Mouse (Mus musculus) kidney, embryonic 16.5 days (tissue): ENCODE results near the gene Csf1. TPM values are rescaled to one million over a fixed set of nuclear protein-coding genes. Genes with fewer than 3 reads are reported as not detected.
"Not testable (repeated sequence)": the region's sequence is repeated elsewhere in the genome, so short reads cannot be mapped to it uniquely, and the experiment has no call there.

Experiments used
- ATAC-seq: fragments of 200-750 bp; cut with Nextera tagmentation; 2 replicates; pipeline ENCODE4 v1.8.0; 2017; ENCODE audit warnings: moderate TSS enrichment; ENCODE audit not compliant: low FRiP score, low TSS enrichment
- H3K27ac ChIP-seq: fragments of 300-500 bp; sonication (generic); 2 replicates; pipeline ENCODE4 v1.5.1; 2014; ENCODE audit warnings: low read length
- H3K27me3 ChIP-seq: fragments of 300-500 bp; sonication (generic); 2 replicates; pipeline ENCODE4 v1.6.1; 2014; ENCODE audit warnings: low read length, control low read depth, mixed read lengths; ENCODE audit not compliant: insufficient read depth
- H3K36me3 ChIP-seq: fragments of 300-500 bp; sonication (generic); 2 replicates; pipeline ENCODE4 v1.6.1; 2014; ENCODE audit warnings: low read length, control low read depth, mixed read lengths; ENCODE audit not compliant: insufficient read depth
- H3K4me1 ChIP-seq: fragments of 300-500 bp; sonication (generic); 2 replicates; pipeline ENCODE4 v1.6.1; 2014; ENCODE audit warnings: low read length, control low read depth, mixed read lengths; ENCODE audit not compliant: insufficient read depth
- H3K4me2 ChIP-seq: fragments of 300-500 bp; sonication (generic); replicated peaks from 2 replicates; pipeline ENCODE4 v1.6.1; 2014; ENCODE audit warnings: low read depth, low read length
- H3K4me3 ChIP-seq: fragments of 300-500 bp; sonication (generic); 2 replicates; pipeline ENCODE4 v1.5.1; 2014; ENCODE audit warnings: mild to moderate bottlenecking, low read length
- H3K9ac ChIP-seq: fragments of 300-500 bp; sonication (generic); replicated peaks from 2 replicates; pipeline ENCODE4 v1.6.1; 2014; ENCODE audit warnings: low read length
- H3K9me3 ChIP-seq: fragments of 300-500 bp; sonication (generic); 2 replicates; pipeline ENCODE4 v1.6.1; 2016; ENCODE audit warnings: low read length, control low read depth
- WGBS: fragments of 180-500 bp; shearing (Covaris S2); extraction: QIAGEN DNeasy Blood & Tissue Kit; methylation state at CpG from one replicate; pipeline ENCODE4 v1.1.7; 2014; 5-methylcytosine and 5-hydroxymethylcytosine counted together
- polyA plus RNA-seq: library from polyadenylated mRNA; unstranded; fragments of >200 nt; fragmentation: Nextera tagmentation; extraction: Ambion mirVana; gene quantifications from 2 replicates; pipeline ENCODE4 v1.2.1, GENCODE M21; 2015

Gene Csf1
- polyA plus RNA-seq, 1 experiment from 2014 or later = 9.0 TPM

DNA sequence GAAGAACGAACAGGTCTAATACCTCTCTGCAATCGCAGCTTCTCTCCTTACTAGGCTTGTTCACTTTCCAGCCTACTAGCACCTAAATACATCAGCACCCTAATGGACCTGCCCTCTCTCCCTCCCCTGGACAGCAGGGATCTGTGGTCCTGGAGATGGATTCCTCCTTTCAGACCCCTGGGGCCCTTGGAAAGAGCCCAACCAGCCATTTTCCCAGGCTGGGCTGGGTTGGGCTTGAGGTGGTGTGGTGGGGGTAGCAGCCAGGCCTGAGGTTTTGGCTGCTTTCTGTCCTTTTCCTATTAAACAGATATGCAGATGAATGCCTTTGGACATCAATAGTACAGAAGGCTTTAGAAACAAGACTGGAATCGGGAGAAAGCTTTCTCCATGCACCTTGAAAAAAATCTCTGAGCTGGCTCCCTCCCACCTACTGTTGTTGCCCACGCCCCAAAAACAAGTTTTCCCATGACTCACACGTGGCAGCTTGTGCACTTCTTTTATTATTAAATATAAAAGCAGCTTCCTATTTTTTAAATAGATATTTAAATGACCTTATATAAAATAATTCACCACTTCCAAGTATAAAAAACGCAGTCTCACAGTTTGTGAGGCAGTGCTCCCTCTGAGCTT lies 19.6 kb downstream of the Csf1 start:
- Histone ChIP-seq H3K27ac (peak overlapping the region; percentile 87), H3K27me3 (no peaks in the 10 kb centered on the region), H3K4me1 (peaks cover 44% of the 10 kb centered on the region), H3K9ac (peak overlapping the region; percentile 31; the same call in 1 of the 2 replicates), H3K36me3 (peaks cover 2% of the 10 kb centered on the region; the same call in 1 of the 2 replicates), H3K9me3 (no peaks in the 10 kb centered on the region), H3K4me2 (no peak overlapping the region), H3K4me3 (no peak overlapping the region)
- ATAC-seq = peak; percentile 97
- 7% methylated on average over 6 of the region's 6 CpGs for WGBS

DNA sequence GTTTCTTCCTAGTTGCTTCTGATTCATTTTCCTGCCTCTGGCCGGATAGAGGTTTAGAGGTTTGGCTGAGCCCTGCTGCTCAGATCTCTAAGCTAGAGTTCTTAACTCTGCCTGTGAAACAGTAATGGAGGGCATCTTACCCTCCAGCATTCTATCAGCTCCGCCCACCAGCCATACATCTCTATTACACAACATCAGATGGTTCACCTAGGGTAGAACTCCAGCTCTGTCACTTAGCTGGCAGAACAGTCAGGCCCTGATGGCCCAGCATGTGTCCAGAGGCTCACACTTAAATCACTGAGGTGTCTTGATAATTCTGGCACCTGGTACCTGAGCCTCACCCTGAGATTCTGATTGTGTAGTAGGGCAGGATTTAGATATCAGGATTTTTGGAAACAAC lies 20.3 kb downstream of the Csf1 start:
- Histone ChIP-seq H3K9ac (no peak overlapping the region; the same call in 1 of the 2 replicates), H3K36me3 (no peaks in the 10 kb centered on the region), H3K4me1 (peaks cover 44% of the 10 kb centered on the region), H3K9me3 (no peaks in the 10 kb centered on the region), H3K4me3 (no peak overlapping the region), H3K4me2 (no peak overlapping the region), H3K27me3 (no peaks in the 10 kb centered on the region), H3K27ac (peak overlapping the region; percentile 87)
- 69% methylated on average over 2 of the region's 2 CpGs for WGBS
- no peak for ATAC-seq

DNA sequence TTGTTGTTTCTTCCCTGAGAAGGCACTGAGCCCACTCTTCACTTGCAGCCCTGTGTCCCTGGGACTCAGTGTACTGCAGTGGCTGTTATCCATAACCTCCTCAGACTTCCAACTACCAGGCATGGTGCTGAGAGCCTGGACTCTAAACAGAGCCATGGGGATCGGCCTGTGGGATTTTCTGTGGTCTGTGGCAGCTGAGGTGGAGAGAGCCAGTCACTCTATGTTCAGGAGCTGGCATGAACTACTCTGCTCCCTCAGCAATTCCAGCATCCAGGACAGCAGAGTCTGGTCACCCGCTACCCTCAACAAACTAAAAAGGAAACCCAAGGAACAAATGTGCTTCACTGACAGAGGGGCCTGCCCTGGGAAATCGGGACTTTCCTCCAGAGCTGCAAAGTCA lies 20.8 kb downstream of the Csf1 start:
- WGBS = 68% methylated on average over 3 of the region's 3 CpGs
- Histone ChIP-seq H3K27me3 (no peaks in the 10 kb centered on the region), H3K4me3 (no peak overlapping the region), H3K36me3 (no peaks in the 10 kb centered on the region), H3K9me3 (no peaks in the 10 kb centered on the region), H3K4me1 (peaks cover 44% of the 10 kb centered on the region), H3K4me2 (no peak overlapping the region), H3K9ac (no peak overlapping the region; the same call in 1 of the 2 replicates), H3K27ac (peak overlapping the region; percentile 87)
- no peak for ATAC-seq

DNA sequence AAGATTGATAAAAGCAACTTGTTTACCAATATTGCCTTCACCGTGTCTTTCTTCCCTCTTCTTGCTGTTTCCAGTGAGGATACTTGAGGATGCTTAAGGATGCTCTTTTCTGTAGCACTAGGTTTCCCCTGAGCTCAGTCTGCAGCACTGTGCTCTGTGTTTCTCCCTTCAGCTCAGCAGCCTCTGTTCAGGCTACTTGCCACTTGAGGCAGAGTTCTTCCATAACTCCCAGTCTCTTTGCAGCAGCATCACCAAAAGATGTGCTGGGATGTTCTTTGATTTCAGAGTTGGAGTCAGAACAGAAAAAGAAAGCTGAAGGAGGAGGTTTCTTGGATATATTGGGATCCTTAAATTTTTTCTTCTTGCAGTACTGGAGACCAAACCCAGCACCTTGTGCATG lies 21.6 kb downstream of the Csf1 start:
- Histone ChIP-seq H3K9ac (no peak overlapping the region), H3K27ac (no peak overlapping the region), H3K4me1 (peaks cover 40% of the 10 kb centered on the region), H3K9me3 (no peaks in the 10 kb centered on the region), H3K4me2 (no peak overlapping the region), H3K4me3 (no peak overlapping the region), H3K27me3 (no peaks in the 10 kb centered on the region), H3K36me3 (no peaks in the 10 kb centered on the region)
- ATAC-seq = no peak
- WGBS = 85% methylated on average over 1 of the region's 1 CpGs

DNA sequence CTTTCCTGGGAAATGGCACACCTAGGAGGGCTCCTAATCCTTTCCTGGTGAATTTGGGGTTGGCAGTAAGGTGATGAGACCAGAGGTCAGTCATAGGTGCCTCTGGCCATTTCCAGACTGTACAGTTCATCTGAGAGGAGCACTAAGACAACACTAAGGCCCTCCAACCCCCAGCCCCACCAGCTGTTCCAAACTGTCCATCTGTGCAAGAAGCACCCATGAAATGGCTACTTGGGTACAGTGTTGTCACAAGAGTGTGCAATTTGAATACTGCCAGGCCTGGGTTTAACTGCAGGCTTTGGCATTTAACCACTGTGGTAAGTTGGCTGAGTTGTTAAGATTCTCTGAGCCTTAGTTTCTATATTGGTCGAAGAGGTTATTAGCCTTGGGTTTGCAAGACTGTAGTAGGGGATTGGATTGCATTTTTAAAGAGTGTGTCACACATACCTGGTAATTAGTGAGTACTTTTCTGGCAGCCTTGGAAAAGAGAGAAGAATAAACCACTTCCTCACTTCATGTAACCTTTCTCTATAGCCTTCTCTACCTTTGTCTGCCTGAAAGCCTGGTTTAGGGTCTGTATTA lies 22.6 kb downstream of the Csf1 start:
- Histone ChIP-seq H3K9me3 (no peaks in the 10 kb centered on the region), H3K4me2 (no peak overlapping the region), H3K9ac (no peak overlapping the region), H3K27me3 (no peaks in the 10 kb centered on the region), H3K4me3 (no peak overlapping the region), H3K36me3 (no peaks in the 10 kb centered on the region), H3K4me1 (peaks cover 31% of the 10 kb centered on the region), H3K27ac (no peak overlapping the region)
- no peak for ATAC-seq
- 82% methylated on average over 1 of the region's 1 CpGs for WGBS

DNA sequence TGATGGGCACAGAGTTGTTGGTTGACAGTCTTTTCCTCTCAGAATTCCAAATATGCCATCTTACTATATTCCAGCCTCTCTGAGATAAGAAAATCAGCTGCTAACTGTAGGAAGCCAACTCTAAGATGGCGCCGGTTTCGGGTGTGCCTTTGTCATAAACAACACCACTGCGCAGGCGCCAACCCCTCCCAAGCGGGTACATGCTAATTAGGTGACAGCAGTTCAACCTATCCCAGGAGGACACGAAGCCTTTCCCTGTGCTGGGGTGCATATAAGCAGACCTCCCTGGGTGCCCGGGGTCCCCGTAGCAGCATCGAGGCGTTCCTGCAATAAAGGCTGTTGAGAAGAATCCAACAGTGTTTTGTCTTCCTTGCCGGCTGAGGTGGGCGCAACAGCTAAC lies 24.6 kb downstream of the Csf1 start:
- not testable (repeated sequence) for H3K36me3 ChIP-seq, H3K27me3 ChIP-seq, H3K9ac ChIP-seq, H3K27ac ChIP-seq, H3K9me3 ChIP-seq, H3K4me3 ChIP-seq, H3K4me2 ChIP-seq, ATAC-seq
- H3K4me1 ChIP-seq = peaks cover 12% of the 10 kb centered on the region
- 97% methylated on average over 13 of the region's 13 CpGs for WGBS

DNA sequence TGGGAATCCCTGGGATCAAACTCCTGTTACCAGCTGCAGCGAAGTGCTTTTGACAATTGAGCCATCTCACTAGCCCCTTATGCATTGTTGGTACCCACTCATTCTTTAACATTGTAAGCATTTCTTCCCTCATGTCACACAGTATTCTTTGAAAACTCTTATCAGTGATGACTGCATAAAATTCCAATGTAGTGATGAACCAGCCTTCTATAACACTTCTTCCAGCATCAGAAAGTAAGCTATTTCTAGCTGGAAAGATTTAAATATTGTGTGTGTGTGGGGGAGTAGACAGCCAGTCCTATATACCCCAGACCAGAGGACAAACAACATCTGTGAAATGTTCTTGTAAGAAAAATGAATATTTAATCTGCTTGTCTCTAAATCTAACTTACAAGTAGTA lies 26.9 kb downstream of the Csf1 start:
- H3K4me1 ChIP-seq = no peaks in the 10 kb centered on the region
- no peaks in the 10 kb centered on the region for H3K9me3 ChIP-seq
- no peaks in the 10 kb centered on the region for H3K27me3 ChIP-seq
- no peak overlapping the region for H3K27ac ChIP-seq
- ATAC-seq = peak; percentile 49; the same call in 1 of the 2 replicates
- H3K4me3 ChIP-seq = no peak overlapping the region
- 87% methylated on average over 1 of the region's 1 CpGs for WGBS
- H3K9ac ChIP-seq = no peak overlapping the region
- H3K4me2 ChIP-seq = no peak overlapping the region
- no peaks in the 10 kb centered on the region for H3K36me3 ChIP-seq

DNA sequence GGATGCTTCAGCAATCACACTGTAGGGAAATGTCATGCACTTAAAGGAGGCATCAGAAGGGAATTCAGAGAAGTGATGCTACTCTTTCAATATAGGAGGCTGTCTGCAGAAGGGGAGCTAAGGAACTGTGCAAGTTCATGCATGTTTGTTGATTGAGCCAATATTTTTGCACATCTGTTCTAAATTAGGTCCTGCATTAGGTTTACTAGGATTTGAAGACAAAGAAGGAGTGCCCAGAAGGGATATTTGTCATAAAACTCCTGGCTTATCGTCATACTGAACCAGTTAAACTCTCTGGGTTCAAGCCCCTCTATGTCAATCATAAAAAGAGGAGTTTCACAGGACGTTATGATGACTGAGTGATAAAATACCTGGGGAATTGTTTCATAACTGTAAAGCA lies 30.0 kb downstream of the Csf1 start:
- Histone ChIP-seq H3K9me3 (no peaks in the 10 kb centered on the region), H3K27ac (no peak overlapping the region), H3K4me2 (no peak overlapping the region), H3K27me3 (no peaks in the 10 kb centered on the region), H3K9ac (no peak overlapping the region), H3K4me3 (no peak overlapping the region), H3K36me3 (no peaks in the 10 kb centered on the region), H3K4me1 (no peaks in the 10 kb centered on the region)
- WGBS = 74% methylated on average over 2 of the region's 2 CpGs
- ATAC-seq = no peak

DNA sequence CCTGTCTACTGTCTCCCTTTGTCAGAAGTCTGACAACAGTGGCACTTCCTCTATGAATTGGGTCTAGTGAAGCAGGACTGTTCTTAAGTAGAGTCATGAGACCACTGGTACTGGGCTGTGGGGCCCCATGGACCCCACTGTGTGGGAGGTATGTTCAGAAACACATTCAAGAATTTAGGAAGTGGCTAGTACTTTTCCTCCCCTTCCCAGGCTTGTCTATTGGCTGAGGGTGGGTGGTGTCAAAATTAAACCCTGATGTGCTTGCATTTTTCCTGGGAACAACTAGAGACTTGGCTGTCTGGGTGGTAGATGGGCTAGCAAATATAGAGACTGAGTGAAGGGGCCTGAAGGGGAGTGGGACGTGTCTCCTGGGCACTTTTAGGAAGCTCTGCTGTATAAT lies 31.8 kb downstream of the Csf1 start:
- Histone ChIP-seq H3K27ac (no peak overlapping the region), H3K9ac (no peak overlapping the region), H3K4me2 (no peak overlapping the region), H3K27me3 (no peaks in the 10 kb centered on the region), H3K4me3 (no peak overlapping the region), H3K9me3 (no peaks in the 10 kb centered on the region), H3K4me1 (no peaks in the 10 kb centered on the region), H3K36me3 (no peaks in the 10 kb centered on the region)
- ATAC-seq = no peak
- WGBS = 52% methylated on average over 1 of the region's 1 CpGs

DNA sequence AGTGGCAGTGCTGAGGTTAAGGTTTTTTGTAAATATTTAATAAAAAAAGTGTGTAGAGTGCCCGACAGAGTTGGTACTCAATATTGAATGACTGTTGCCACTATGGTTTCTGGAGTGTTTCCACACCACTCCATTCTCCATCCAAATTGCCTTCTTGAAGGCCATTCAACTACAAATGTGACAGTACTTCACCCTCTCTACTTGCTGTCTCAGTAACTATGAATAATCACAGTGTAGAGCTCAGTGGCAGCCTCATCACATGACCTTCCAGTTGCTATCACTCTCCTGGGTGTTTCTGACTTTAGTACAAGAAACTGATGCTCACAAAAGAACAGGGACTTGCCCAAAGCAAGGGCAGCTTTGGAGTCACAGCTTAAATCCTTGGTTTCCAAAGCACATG lies 44.3 kb downstream of the Csf1 start:
- H3K27ac ChIP-seq = no peak overlapping the region
- H3K9me3 ChIP-seq = no peaks in the 10 kb centered on the region
- H3K36me3 ChIP-seq = no peaks in the 10 kb centered on the region
- H3K4me3 ChIP-seq = no peak overlapping the region
- ATAC-seq = no peak
- H3K27me3 ChIP-seq = no peaks in the 10 kb centered on the region
- H3K4me2 ChIP-seq = no peak overlapping the region
- peaks cover 6% of the 10 kb centered on the region; the same call in 1 of the 2 replicates for H3K4me1 ChIP-seq
- 73% methylated on average over 1 of the region's 1 CpGs for WGBS
- no peak overlapping the region for H3K9ac ChIP-seq
